Mouse (Mus musculus): ENCODE measurements at regions not wholly inside any gene's neighbourhood (a gene's known extent, or its start where the extent isn't known, plus 50 kb on each side); places are given as distances from the start of the nearest gene placed in this dataset.

DNA sequence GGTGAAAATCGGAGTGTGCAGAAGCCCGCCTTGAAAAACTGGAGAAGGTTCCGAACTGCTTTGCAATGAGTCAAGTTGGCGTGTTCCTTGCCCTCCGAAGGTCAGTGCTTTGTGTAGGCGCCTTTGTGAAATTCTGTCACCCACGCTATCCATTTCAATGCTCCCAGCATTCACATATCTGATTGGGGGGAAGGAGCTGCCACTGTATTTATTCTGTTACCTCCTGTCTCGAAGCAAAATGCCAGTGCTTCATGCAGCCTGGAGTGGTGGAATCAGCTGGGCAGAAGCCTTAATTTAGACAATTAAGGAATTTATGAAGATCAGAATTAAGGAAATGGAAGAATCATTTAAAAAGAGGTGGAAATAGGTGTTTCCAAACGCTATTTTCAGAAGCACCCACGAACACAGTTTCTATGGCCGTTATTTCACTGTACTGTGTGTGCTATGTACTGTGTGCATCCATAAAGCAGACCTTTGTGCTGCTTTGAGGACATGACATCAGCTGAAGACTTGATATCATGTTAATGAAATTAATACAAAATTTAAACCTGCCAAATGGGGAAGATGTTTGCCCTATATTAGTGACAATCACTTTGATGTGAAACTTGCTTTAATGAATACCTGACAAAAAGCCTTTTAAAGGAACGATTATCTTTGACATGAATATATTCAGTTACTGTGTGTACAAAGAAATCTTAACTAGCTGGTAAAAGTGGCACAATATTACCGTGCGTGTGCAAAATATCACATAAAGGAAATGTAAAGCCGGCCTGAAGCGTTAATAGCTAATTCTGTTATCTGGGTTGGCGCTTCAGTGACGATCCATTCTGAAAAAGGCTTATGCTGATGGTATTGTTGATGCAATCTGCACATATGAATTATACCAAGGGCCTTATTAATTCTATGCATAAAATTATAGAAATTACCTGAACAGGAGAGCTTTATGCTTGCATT, 72.9 kb upstream of the Gls start:
- no peak for DNase-seq (ENCODE audit: low read depth in 2 of 2, low spot score in 2 of 2)

DNA sequence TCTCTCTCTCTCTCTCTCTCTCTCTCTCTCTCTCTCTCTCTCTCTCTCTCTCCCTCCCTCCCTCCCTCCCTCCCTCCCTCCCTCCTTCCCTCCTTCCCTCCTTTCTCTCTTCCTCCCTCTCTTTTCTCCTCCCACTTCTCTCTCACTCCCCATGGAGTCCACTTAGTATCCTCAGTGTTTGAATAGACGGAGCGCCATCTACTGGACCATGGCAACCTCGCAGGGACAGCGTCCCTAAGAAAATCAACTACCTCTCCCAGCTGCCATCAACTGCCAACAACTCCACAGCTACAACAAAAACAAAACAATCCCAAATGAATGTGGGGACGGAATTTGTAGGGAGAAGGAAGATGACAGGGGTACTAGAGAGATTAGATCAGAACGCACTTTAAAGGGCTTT, 69.5 kb upstream of the Gls start:
- peak in 1 of 2 experiments; percentile 35 for DNase-seq (ENCODE audit: low read depth in 2 of 2, low spot score in 2 of 2)

- peak in 1 of 2 experiments; percentile 34 for DNase-seq (ENCODE audit: low read depth in 2 of 2, low spot score in 2 of 2)
Measured at GRCm38 (mm10) chr1:52301266-52301665, 68.2 kb upstream of the Gls start.

- DNase-seq (ENCODE audit: low read depth in 2 of 2, low spot score in 2 of 2), result no peak
Measured at GRCm38 (mm10) chr1:52299559-52299958, 66.5 kb upstream of the Gls start.

GRCm38 (mm10) chr1:52298336-52298735, 65.3 kb upstream of the Gls start:
- no peak for DNase-seq (ENCODE audit: low read depth in 2 of 2, low spot score in 2 of 2)

DNA sequence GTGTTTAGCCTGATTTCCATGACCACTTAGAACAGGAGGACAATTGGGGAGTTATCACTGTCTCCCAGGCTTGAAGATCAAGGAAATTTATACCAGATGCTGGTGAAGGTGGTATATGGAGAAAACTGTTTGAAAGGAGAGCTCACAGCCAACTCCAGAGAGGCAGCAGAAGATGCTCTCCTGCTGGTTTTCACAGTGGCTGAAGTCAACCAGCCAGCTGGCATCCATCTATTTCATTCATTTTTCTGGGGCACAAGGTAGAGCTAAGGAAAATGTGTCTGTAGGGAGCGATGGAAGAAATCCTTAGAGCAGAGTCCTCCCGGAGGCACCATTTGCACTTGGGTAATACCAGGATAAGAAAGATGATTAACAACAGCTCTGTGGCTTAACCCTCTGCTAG, 63.1 kb upstream of the Gls start:
- DNase-seq (ENCODE audit: low read depth in 2 of 2, low spot score in 2 of 2), result no peak

DNA sequence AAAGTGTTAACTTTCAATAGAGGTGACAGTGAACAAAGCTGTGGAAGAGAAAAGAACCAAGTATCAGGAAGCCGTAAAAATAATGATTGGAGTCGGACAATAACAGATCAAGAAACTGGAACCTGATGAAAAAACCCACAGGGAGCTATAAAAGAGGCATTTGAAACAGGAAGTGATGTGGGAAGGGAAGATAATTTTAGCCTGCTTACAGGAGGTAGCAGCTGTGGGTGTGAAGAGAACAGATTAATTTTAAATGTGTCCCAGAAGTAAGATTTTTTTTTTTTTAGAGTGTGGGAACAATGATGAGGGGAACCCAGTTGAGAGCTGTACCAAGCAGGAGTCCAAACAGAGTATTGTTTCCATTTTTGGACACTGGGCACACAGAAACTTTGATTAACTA, 61.5 kb upstream of the Gls start:
- DNase-seq (ENCODE audit: low read depth in 2 of 2, low spot score in 2 of 2), result no peak

DNA sequence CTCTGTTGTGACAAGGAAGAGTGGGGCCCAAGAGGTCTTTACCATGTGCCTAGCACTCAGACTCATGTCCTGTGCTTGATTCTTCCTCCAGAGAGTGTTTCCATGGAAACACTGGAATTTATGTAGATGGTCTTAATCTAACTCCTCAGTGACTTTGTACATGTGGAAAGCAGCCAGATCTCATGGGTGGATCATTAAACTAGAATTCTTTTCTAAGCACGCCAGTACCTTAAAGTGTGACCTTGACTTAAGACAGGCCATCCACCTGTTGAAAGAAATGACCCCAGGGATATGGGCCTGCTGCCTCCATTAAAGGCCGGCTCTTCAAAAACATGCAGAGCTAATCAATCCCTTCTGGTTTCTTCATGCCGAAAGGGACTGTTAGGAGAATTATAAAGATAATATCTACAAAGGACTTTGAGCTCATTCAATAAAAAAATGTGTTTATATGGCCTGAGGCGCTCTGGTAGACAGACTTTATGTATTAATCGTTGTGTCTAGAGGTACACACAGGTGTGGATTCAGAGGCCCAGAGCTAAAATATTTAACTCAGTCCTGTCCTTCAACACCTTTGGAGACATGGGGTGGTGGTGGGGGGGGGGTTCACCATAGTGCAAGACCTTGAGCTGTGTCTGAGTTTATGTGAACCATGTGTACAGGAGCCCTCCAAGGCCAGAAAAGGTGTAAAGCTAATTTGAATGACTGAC, 60.5 kb upstream of the Gls start:
- no peak for DNase-seq (ENCODE audit: low read depth in 2 of 2, low spot score in 2 of 2)
